8 mouse cellular contexts compared by ENCODE assay signal in genomic region chr11:82746857-82747366, GRCm38 (mm10). TPM values are rescaled to one million over a fixed set of nuclear protein-coding genes. Genes with fewer than 3 reads are reported as not detected.
DNase-seq lines count a peak whose midpoint lies in the region; ATAC-seq and TF ChIP-seq lines count a peak whose summit lies in the region.

No protein-coding gene starts in this region.

- 82% methylated on average over 8 of the region's 8 CpGs for WGBS in kidney, embryonic 16.5 days
- 76% methylated on average over 8 of the region's 8 CpGs for WGBS in kidney, embryonic 15.5 days
- 22% methylated on average over 8 of the region's 8 CpGs for WGBS in liver, embryonic 13.5 days (ENCODE audit: insufficient replicate concordance)
- 74% methylated on average over 8 of the region's 8 CpGs for WGBS in stomach, postnatal 0 days
- 85% methylated on average over 8 of the region's 8 CpGs for WGBS in forebrain, embryonic 11.5 days

- no peak overlapping the region; the same call in 1 of the 2 replicates for H3K4me2 ChIP-seq in kidney, embryonic 16.5 days (replicated peaks; ENCODE audit: low read depth, low read length)
- H3K4me2 ChIP-seq in kidney, embryonic 15.5 days = no peak overlapping the region
- peak overlapping the region; percentile 58 for H3K4me2 ChIP-seq in liver, embryonic 13.5 days
- H3K4me2 ChIP-seq in stomach, postnatal 0 days (replicated peaks; ENCODE audit: low read depth) = peak overlapping the region; percentile 23; the same call in 1 of the 2 replicates
- H3K4me2 ChIP-seq in forebrain, embryonic 11.5 days (ENCODE audit: low read depth, low read length, severe bottlenecking) = no peak overlapping the region

- H3K36me3 ChIP-seq in kidney, embryonic 16.5 days (ENCODE audit: insufficient read depth, low read length) = no peaks in the 10 kb centered on the region
- H3K36me3 ChIP-seq in kidney, embryonic 15.5 days = no peaks in the 10 kb centered on the region
- no peaks in the 10 kb centered on the region for H3K36me3 ChIP-seq in liver, embryonic 13.5 days
- H3K36me3 ChIP-seq in stomach, postnatal 0 days (ENCODE audit: control insufficient read depth, insufficient read depth, low read length) = no peaks in the 10 kb centered on the region
- no peaks in the 10 kb centered on the region for H3K36me3 ChIP-seq in forebrain, embryonic 11.5 days (ENCODE audit: control insufficient read depth, insufficient read depth, low read length)

- H3K27me3 ChIP-seq in kidney, embryonic 16.5 days (ENCODE audit: insufficient read depth, low read length) = no peaks in the 10 kb centered on the region
- no peaks in the 10 kb centered on the region for H3K27me3 ChIP-seq in kidney, embryonic 15.5 days
- 0 out of 2 replicates have a peak, but pooled peaks cover 2% of the 10 kb centered on the region for H3K27me3 ChIP-seq in liver, embryonic 13.5 days
- no peaks in the 10 kb centered on the region for H3K27me3 ChIP-seq in stomach, postnatal 0 days (ENCODE audit: control insufficient read depth, insufficient read depth, low read length)
- H3K27me3 ChIP-seq in forebrain, embryonic 11.5 days (ENCODE audit: control insufficient read depth, insufficient read depth, low read length) = no peaks in the 10 kb centered on the region

- no peak for TF ChIP-seq EP300 in stomach, postnatal 0 days (optimal IDR thresholded peaks at IDR 0.05)

- peak; percentile 42 for DNase-seq in liver, embryonic 13.5 days
- DNase-seq in stomach, postnatal 0 days (ENCODE audit: low spot score) = no peak
- no peak for DNase-seq in adipocyte (ENCODE audit: low spot score)
- DNase-seq in forebrain, embryonic 11.5 days (ENCODE audit: low spot score) = no peak
- no peak for DNase-seq in layer of hippocampus, postnatal 25 days (ENCODE audit: extremely low spot score in 1 of 2, low spot score in 1 of 2)

- no peak overlapping the region for H3K9ac ChIP-seq in kidney, embryonic 16.5 days (replicated peaks; ENCODE audit: low read length)
- no peak overlapping the region for H3K9ac ChIP-seq in kidney, embryonic 15.5 days
- peak overlapping the region; percentile 57; the same call in 1 of the 2 replicates for H3K9ac ChIP-seq in liver, embryonic 13.5 days
- no peak overlapping the region for H3K9ac ChIP-seq in stomach, postnatal 0 days (ENCODE audit: low read length)
- no peak overlapping the region for H3K9ac ChIP-seq in forebrain, embryonic 11.5 days (ENCODE audit: low read length)

- H3K27ac ChIP-seq in kidney, embryonic 16.5 days (ENCODE audit: low read length) = no peak overlapping the region
- no peak overlapping the region for H3K27ac ChIP-seq in kidney, embryonic 15.5 days
- H3K27ac ChIP-seq in liver, embryonic 13.5 days = no peak overlapping the region; the same call in 1 of the 2 replicates
- no peak overlapping the region for H3K27ac ChIP-seq in stomach, postnatal 0 days (replicated peaks)
- H3K27ac ChIP-seq in forebrain, embryonic 11.5 days (ENCODE audit: low read depth, low read length) = no peak overlapping the region

- no peak for TF ChIP-seq CTCF in stomach, postnatal 0 days (IDR thresholded peaks at IDR 0.05; ENCODE audit: low read depth)

- peak overlapping the region; percentile 15; the same call in 1 of the 2 replicates for H3K4me3 ChIP-seq in kidney, embryonic 16.5 days (ENCODE audit: low read length)
- H3K4me3 ChIP-seq in kidney, embryonic 15.5 days (replicated peaks) = no peak overlapping the region
- peak overlapping the region; percentile 45 for H3K4me3 ChIP-seq in liver, embryonic 13.5 days (replicated peaks)
- H3K4me3 ChIP-seq in stomach, postnatal 0 days (ENCODE audit: low read depth, low read length) = no peak overlapping the region
- H3K4me3 ChIP-seq in forebrain, embryonic 11.5 days (ENCODE audit: low read depth, low read length) = no peak overlapping the region

- 0 out of 2 replicates have a peak, but pooled peaks cover 3% of the 10 kb centered on the region for H3K9me3 ChIP-seq in kidney, embryonic 16.5 days (ENCODE audit: low read length)
- no peaks in the 10 kb centered on the region for H3K9me3 ChIP-seq in kidney, embryonic 15.5 days (replicated peaks)
- no peaks in the 10 kb centered on the region for H3K9me3 ChIP-seq in liver, embryonic 13.5 days (replicated peaks)
- no peaks in the 10 kb centered on the region for H3K9me3 ChIP-seq in stomach, postnatal 0 days (ENCODE audit: control insufficient read depth, low read length)
- H3K9me3 ChIP-seq in forebrain, embryonic 11.5 days (ENCODE audit: control insufficient read depth, low read length) = no peaks in the 10 kb centered on the region

- H3K4me1 ChIP-seq in kidney, embryonic 16.5 days (ENCODE audit: insufficient read depth, low read length) = no peaks in the 10 kb centered on the region
- no peaks in the 10 kb centered on the region for H3K4me1 ChIP-seq in kidney, embryonic 15.5 days
- peaks cover 9% of the 10 kb centered on the region for H3K4me1 ChIP-seq in liver, embryonic 13.5 days (replicated peaks)
- H3K4me1 ChIP-seq in stomach, postnatal 0 days (replicated peaks; ENCODE audit: control insufficient read depth, insufficient read depth) = no peaks in the 10 kb centered on the region
- no peaks in the 10 kb centered on the region for H3K4me1 ChIP-seq in forebrain, embryonic 11.5 days (replicated peaks; ENCODE audit: control insufficient read depth, insufficient read depth, low read length)

- no peak for ATAC-seq in kidney, embryonic 16.5 days (ENCODE audit: low FRiP score, low TSS enrichment)
- no peak for ATAC-seq in kidney, embryonic 15.5 days (replicated peaks; ENCODE audit: low FRiP score)
- peak; percentile 98 for ATAC-seq in granulocyte monocyte progenitor cell, adult 5-6 weeks (replicated peaks; ENCODE audit: poor library complexity, severe bottlenecking)
- peak; percentile 72 for ATAC-seq in liver, embryonic 13.5 days (ENCODE audit: low read depth)
- no peak for ATAC-seq in stomach, postnatal 0 days (ENCODE audit: low FRiP score, low TSS enrichment)
- no peak for ATAC-seq in forebrain, embryonic 11.5 days (replicated peaks; ENCODE audit: low FRiP score)

RNA-seq across cellular contexts. Expression of gene Cct6b, which starts 17.2 kb away (rescaled TPM):
- 0.31 and 0.32 TPM in 2 replicates for polyA plus RNA-seq in kidney, embryonic 16.5 days (2015; fragmentation: Nextera tagmentation; extraction: Ambion mirVana)
- 0.39 and 0.44 TPM in 2 replicates for polyA plus RNA-seq in kidney, embryonic 15.5 days (2015; fragmentation: Nextera tagmentation; extraction: Ambion mirVana)
- total RNA-seq in granulocyte monocyte progenitor cell, adult 5-6 weeks (2014; fragmentation: Nextera tagmentation) = 0.19 and 0.88 TPM in 2 replicates
- 0.34 TPM in 1 of 2 replicates, not detected in the other for total RNA-seq in granulocyte monocyte progenitor cell, adult 5-6 weeks (2017)
- polyA plus RNA-seq in liver, embryonic 13.5 days (2015; fragmentation: Nextera tagmentation; extraction: Ambion mirVana) = 0.16 and 0.31 TPM in 2 replicates
- polyA plus RNA-seq in stomach, postnatal 0 days (2015; fragmentation: Nextera tagmentation; extraction: Ambion mirVana) = 0.23 and 0.29 TPM in 2 replicates
- polyA plus RNA-seq in forebrain, embryonic 11.5 days (2014; fragmentation: Nextera tagmentation; extraction: Ambion mirVana) = 0.33 and 0.60 TPM in 2 replicates
- under 1 TPM; 0.20 to 0.63 TPM for total RNA-seq in layer of hippocampus, postnatal 25 days (2021)

RNA-seq across cellular contexts. Expression of gene Zfp830, which starts 17.2 kb away (rescaled TPM):
- 42.6 and 43.9 TPM in 2 replicates for polyA plus RNA-seq in kidney, embryonic 16.5 days (2015; fragmentation: Nextera tagmentation; extraction: Ambion mirVana)
- 42.0 and 44.6 TPM in 2 replicates for polyA plus RNA-seq in kidney, embryonic 15.5 days (2015; fragmentation: Nextera tagmentation; extraction: Ambion mirVana)
- total RNA-seq in granulocyte monocyte progenitor cell, adult 5-6 weeks (2014; fragmentation: Nextera tagmentation) = 13.9 and 15.2 TPM in 2 replicates
- 44.3 and 46.4 TPM in 2 replicates for total RNA-seq in granulocyte monocyte progenitor cell, adult 5-6 weeks (2017)
- 19.5 and 23.3 TPM in 2 replicates for polyA plus RNA-seq in liver, embryonic 13.5 days (2015; fragmentation: Nextera tagmentation; extraction: Ambion mirVana)
- 19.2 and 19.6 TPM in 2 replicates for polyA plus RNA-seq in stomach, postnatal 0 days (2015; fragmentation: Nextera tagmentation; extraction: Ambion mirVana)
- 36.3 and 38.6 TPM in 2 replicates for polyA plus RNA-seq in forebrain, embryonic 11.5 days (2014; fragmentation: Nextera tagmentation; extraction: Ambion mirVana)
- 10 to 100 TPM; 15.0 to 17.5 TPM for total RNA-seq in layer of hippocampus, postnatal 25 days (2021)

RNA-seq across cellular contexts. Expression of gene Lig3, which starts 34.0 kb away (rescaled TPM):
- 33.2 and 35.4 TPM in 2 replicates for polyA plus RNA-seq in kidney, embryonic 16.5 days (2015; fragmentation: Nextera tagmentation; extraction: Ambion mirVana)
- polyA plus RNA-seq in kidney, embryonic 15.5 days (2015; fragmentation: Nextera tagmentation; extraction: Ambion mirVana) = 33.3 and 34.6 TPM in 2 replicates
- 41.2 and 42.0 TPM in 2 replicates for total RNA-seq in granulocyte monocyte progenitor cell, adult 5-6 weeks (2014; fragmentation: Nextera tagmentation)
- total RNA-seq in granulocyte monocyte progenitor cell, adult 5-6 weeks (2017) = 36.5 and 57.2 TPM in 2 replicates
- 10.2 and 12.0 TPM in 2 replicates for polyA plus RNA-seq in liver, embryonic 13.5 days (2015; fragmentation: Nextera tagmentation; extraction: Ambion mirVana)
- 13.4 and 13.7 TPM in 2 replicates for polyA plus RNA-seq in stomach, postnatal 0 days (2015; fragmentation: Nextera tagmentation; extraction: Ambion mirVana)
- 57.0 and 58.4 TPM in 2 replicates for polyA plus RNA-seq in forebrain, embryonic 11.5 days (2014; fragmentation: Nextera tagmentation; extraction: Ambion mirVana)
- 10 to 100 TPM; 22.3 to 26.1 TPM for total RNA-seq in layer of hippocampus, postnatal 25 days (2021)

Comparison
In these comparisons a context has a peak if more than half of its experiments do, and no peak if none do; other contexts are left out.
1. H3K4me3 ChIP-seq: peak in kidney, embryonic 16.5 days (single experiment) and liver, embryonic 13.5 days (single experiment); none in kidney, embryonic 15.5 days (single experiment), stomach, postnatal 0 days (single experiment) and forebrain, embryonic 11.5 days (single experiment).
2. ATAC-seq: peak in granulocyte monocyte progenitor cell, adult 5-6 weeks (single experiment) and liver, embryonic 13.5 days (single experiment); none in kidney, embryonic 16.5 days (single experiment), kidney, embryonic 15.5 days (single experiment), stomach, postnatal 0 days (single experiment) and forebrain, embryonic 11.5 days (single experiment).
3. H3K4me2 ChIP-seq: peak in liver, embryonic 13.5 days (single experiment) and stomach, postnatal 0 days (single experiment); none in kidney, embryonic 16.5 days (single experiment), kidney, embryonic 15.5 days (single experiment) and forebrain, embryonic 11.5 days (single experiment).